Mouse (Mus musculus) neural tube, embryonic 10.5 days (tissue): ENCODE measurements around the gene Nptn.
"Not testable (repeated sequence)": the region's sequence is repeated elsewhere in the genome, so short reads cannot be mapped to it uniquely, and the experiment has no call there.

Experiments used
- DNase-seq: peaks from one replicate; pipeline ENCODE4 v3.0.0-alpha.2; 2017; ENCODE audit warnings: low spot score; ENCODE audit errors: extremely low spot score

Nptn gene

GRCm38 (mm10) chr9:58560211-58560610 is 21.8 kb upstream of the Nptn start:
- no peak for DNase-seq

- peak; percentile 3 for DNase-seq
Measured at GRCm38 (mm10) chr9:58565945-58566344, 16.1 kb upstream of the Nptn start.

- peak; percentile 15 for DNase-seq
Measured at GRCm38 (mm10) chr9:58567682-58568081, 14.4 kb upstream of the Nptn start.

- no peak for DNase-seq
Measured at GRCm38 (mm10) chr9:58571001-58571400, 11.0 kb upstream of the Nptn start.

GRCm38 (mm10) chr9:58578669-58579068 is 3.4 kb upstream of the Nptn start:
- DNase-seq = peak; percentile 76

- not testable (repeated sequence) for DNase-seq
Measured at GRCm38 (mm10) chr9:58580453-58581195, 1.4 kb upstream of the Nptn start.

- no peak for DNase-seq
Measured at GRCm38 (mm10) chr9:58581283-58581930, 633 bp upstream of the Nptn start.

- no peak for DNase-seq
Measured at GRCm38 (mm10) chr9:58582581-58583266, 684 bp downstream of the Nptn start.

GRCm38 (mm10) chr9:58583267-58583641 is 1.2 kb downstream of the Nptn start:
- DNase-seq = no peak

GRCm38 (mm10) chr9:58584323-58584722 is 2.3 kb downstream of the Nptn start:
- DNase-seq = no peak

- no peak for DNase-seq
Measured at GRCm38 (mm10) chr9:58588657-58589056, 6.6 kb downstream of the Nptn start.

GRCm38 (mm10) chr9:58595313-58595712 is 13.3 kb downstream of the Nptn start:
- DNase-seq = no peak

GRCm38 (mm10) chr9:58613790-58614189 is 31.8 kb downstream of the Nptn start:
- no peak for DNase-seq

GRCm38 (mm10) chr9:58615064-58615938 is 33.3 kb downstream of the Nptn start:
- DNase-seq = no peak

GRCm38 (mm10) chr9:58623009-58623408 is 41.0 kb downstream of the Nptn start:
- no peak for DNase-seq

- no peak for DNase-seq
Measured at GRCm38 (mm10) chr9:58627197-58627596, 45.2 kb downstream of the Nptn start.

GRCm38 (mm10) chr9:58630441-58630840 is 48.4 kb downstream of the Nptn start:
- no peak for DNase-seq

GRCm38 (mm10) chr9:58648406-58649264 is 66.6 kb downstream of the Nptn start:
- DNase-seq = no peak

GRCm38 (mm10) chr9:58649265-58649626 is 67.2 kb downstream of the Nptn start:
- no peak for DNase-seq

GRCm38 (mm10) chr9:58651993-58652392 is 70.0 kb downstream of the Nptn start:
- DNase-seq = no peak

- no peak for DNase-seq
Measured at GRCm38 (mm10) chr9:58654494-58654893, 72.5 kb downstream of the Nptn start.
